Mouse (Mus musculus): ENCODE results near the gene Ppp4r1.

DNA sequence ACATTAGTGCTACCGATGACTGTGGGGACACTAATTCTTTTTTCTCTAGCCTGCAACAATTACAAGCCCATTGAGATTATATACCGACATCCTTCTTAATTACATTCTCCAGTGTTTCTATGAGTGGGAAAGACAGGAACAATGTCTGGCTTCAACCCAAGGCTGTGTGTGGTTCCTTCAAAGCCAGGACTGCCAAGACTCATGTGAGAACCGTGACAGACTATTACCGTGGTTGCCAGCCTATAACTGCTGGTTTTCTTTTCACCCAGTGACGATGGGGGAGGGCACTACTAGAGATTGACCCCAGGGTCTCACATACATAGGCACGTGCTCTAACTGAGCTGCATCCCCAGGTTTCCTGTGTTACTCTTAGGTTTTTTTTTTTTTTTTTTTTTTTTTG, 25.2 kb upstream of the Ppp4r1 start:
- no peak for TF ChIP-seq CTCF (IDR thresholded peaks at IDR 0.05; ENCODE audit: low read depth)
- TF ChIP-seq EP300 (IDR thresholded peaks at IDR 0.05; ENCODE audit: low read depth), result no peak
